Mouse (Mus musculus) C2C12 (cell line): ENCODE results near the gene Tmem205.

Source experiments
- CEBPB ChIP-seq: IDR thresholded peaks from one replicate; pipeline ENCODE4 v1.6.1; 2011; ENCODE audit warnings: low read depth, mild to moderate bottlenecking, control low read depth, moderate library complexity
- CTCF ChIP-seq: IDR thresholded peaks from one replicate; pipeline ENCODE4 v1.5.1; 2011; ENCODE audit not compliant: control insufficient read depth, insufficient read depth, insufficient read length
- USF1 ChIP-seq: IDR thresholded peaks from one replicate; pipeline ENCODE4 v1.6.1; 2011; ENCODE audit warnings: low read depth, mild to moderate bottlenecking, control low read depth, moderate library complexity

- TF ChIP-seq CTCF (no peak), CEBPB (no peak), USF1 (no peak)
Observed at GRCm38 (mm10) chr9:21916851-21917492, 10.4 kb downstream of the Tmem205 start.
